Mouse (Mus musculus) cerebellum, adult 2 months (tissue): ENCODE results near the gene Zg16. TPM values are rescaled to one million over a fixed set of nuclear protein-coding genes. Genes with fewer than 3 reads are reported as not detected.

Source experiments
- DNase-seq, 2 experiments: peaks; one replicate each; pipeline ENCODE4 v3.0.0; 2021
- H3K27ac ChIP-seq: fragments of 200-500 bp; 2 replicates; pipeline ENCODE4 v1.5.1; 2012; ENCODE audit warnings: low read length, control low read depth, inconsistent platforms; ENCODE audit not compliant: insufficient read depth
- H3K27me3 ChIP-seq: fragments of 200-500 bp; 2 replicates; pipeline ENCODE4 v1.6.1; 2012; ENCODE audit warnings: inconsistent platforms, mild to moderate bottlenecking, low read length, moderate library complexity; ENCODE audit not compliant: control insufficient read depth, insufficient read depth
- H3K4me1 ChIP-seq: fragments of 200-500 bp; 2 replicates; pipeline ENCODE4 v1.6.1; 2011; ENCODE audit warnings: low read length; ENCODE audit not compliant: control insufficient read depth, insufficient read depth
- H3K4me3 ChIP-seq: fragments of 200-500 bp; replicated peaks from 2 replicates; pipeline ENCODE3; 2011; ENCODE audit warnings: mild to moderate bottlenecking, low read depth, low read length, control low read depth; ENCODE audit not compliant: insufficient read depth
- CTCF ChIP-seq: fragments of 200-500 bp; IDR thresholded peaks from 2 replicates; pipeline ENCODE4 v1.5.1; 2011; ENCODE audit warnings: low read depth, mild to moderate bottlenecking, control low read depth, low read length, moderate library complexity, borderline replicate concordance; ENCODE audit not compliant: insufficient read depth
- POLR2A ChIP-seq: fragments of 200-500 bp; IDR thresholded peaks from 2 replicates; pipeline ENCODE4 v1.6.1; 2011; ENCODE audit warnings: low read length, control low read depth, borderline replicate concordance; ENCODE audit not compliant: insufficient read depth
- WGBS: fragments of 180-500 bp; shearing (Covaris S2); methylation state at CpG from one replicate; pipeline ENCODE4 v1.1.7; 2018; 5-methylcytosine and 5-hydroxymethylcytosine counted together
- polyA plus RNA-seq: library from polyadenylated mRNA; depleted of rRNA; stranded (reverse); fragments of >200 nt; gene quantifications from 2 replicates; pipeline ENCODE4 v1.2.3, GENCODE M21; 2012

Zg16 gene
- polyA plus RNA-seq, 1 experiment = 0.34 TPM

DNA sequence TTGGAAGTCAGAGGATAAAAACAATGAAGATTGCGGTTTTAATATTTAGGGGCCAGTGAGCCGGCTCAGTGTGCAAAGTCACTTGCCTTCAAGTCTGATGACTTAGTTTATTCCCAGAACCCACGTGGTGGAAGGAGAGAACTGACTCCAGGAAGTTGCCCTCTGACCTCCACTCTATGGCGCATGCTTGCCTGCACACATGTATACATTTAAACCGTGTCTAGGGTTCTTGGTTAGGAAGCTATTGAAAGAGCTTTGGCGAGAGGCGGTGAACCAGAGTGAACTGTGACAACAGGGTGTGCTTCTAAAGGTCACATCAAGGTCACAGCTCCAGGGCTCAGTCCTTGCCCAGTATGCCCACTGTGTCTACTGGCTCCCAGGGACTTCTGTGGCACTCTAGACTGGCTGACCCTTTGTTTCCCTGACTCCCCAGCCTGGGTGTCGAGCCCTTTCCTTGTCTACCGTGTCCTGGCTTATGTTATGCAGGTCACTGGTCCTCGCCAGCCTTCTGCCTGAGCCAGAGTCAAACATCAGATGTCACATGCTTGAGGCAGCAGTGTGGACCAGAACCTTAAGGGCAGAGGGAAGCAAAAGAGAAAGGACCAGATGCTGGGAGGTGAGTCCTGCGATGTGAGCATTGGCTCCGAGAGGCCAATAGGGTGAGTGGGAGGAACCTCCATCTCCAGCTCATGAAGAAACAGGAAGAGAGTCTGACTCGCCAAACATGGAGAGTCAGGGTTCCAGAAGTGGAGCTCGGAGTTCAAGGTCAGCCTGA, 31.7 kb upstream of the Zg16 start:
- no peak for TF ChIP-seq CTCF
- no peak for TF ChIP-seq POLR2A

DNA sequence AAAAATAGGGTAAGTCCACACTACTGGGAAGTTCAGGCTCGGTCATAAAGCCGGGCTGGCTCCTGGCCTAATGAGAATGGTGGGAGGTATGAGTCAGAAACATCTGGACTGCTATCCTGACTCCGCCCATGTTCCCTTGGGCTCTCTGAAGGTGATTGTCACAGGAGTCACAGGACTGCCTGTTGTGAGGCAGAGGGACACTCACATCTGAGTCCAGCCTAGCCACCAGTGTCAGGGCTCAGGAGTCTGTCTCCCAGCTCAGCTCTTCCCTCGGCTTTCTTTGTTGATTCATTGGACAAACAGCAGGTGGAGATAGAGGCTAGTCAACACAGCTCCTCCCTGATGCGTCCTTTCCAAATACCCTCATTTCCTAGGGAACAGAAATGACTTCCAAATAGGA, 30.8 kb upstream of the Zg16 start:
- TF ChIP-seq POLR2A (no peak), CTCF (no peak)
- no peaks in the 10 kb centered on the region; the same call in 1 of the 2 replicates for H3K27me3 ChIP-seq
- 35% methylated on average over 5 of the region's 5 CpGs for WGBS

More for the DNA sequence above, 31.7 kb upstream of the Zg16 start:
- WGBS = 49% methylated on average over 14 of the region's 14 CpGs
- H3K27me3 ChIP-seq = no peaks in the 10 kb centered on the region; the same call in 1 of the 2 replicates
- no peaks in the 10 kb centered on the region for H3K4me1 ChIP-seq
- no peak overlapping the region for H3K27ac ChIP-seq
- DNase-seq = no peak
- H3K4me3 ChIP-seq = no peak overlapping the region

DNA sequence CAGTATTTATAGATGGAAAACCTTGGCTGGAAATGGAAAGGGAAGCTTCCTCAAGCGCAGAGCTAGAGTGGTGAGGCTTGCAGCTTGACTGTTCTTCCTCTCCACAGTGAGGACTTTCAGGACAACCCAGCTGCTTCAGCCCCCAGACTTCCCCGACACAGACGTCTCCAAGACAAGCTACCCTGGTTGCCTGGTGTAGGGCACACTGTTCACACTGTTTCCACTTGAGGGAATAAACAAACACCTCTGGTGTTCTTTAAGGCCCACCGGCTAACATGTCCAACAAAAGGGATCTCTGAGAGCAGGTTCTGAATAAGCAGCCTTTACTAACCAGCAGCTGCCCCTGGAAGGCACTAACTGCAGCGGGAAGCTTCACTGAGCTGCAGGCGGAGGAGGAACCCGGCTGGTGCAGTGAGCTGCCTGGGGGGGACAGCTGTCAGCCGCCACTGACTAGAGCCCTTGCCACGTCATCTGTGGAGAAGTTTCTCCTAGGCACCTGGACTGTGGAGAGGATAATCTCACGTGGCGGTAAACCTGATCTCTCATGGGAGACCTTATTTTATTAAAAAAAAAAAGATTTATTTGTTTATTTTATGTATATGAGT, 29.3 kb upstream of the Zg16 start:
- H3K4me1 ChIP-seq = no peaks in the 10 kb centered on the region
- DNase-seq = no peak
- no peaks in the 10 kb centered on the region; the same call in 1 of the 2 replicates for H3K27me3 ChIP-seq
- no peak overlapping the region for H3K4me3 ChIP-seq
- TF ChIP-seq CTCF = no peak
- TF ChIP-seq POLR2A = no peak
- H3K27ac ChIP-seq = no peak overlapping the region
- WGBS = 42% methylated on average over 11 of the region's 11 CpGs

More for the DNA sequence above, 30.8 kb upstream of the Zg16 start:
- Histone ChIP-seq H3K4me3 (no peak overlapping the region), H3K27ac (no peak overlapping the region), H3K4me1 (no peaks in the 10 kb centered on the region)
- no peak for DNase-seq

DNA sequence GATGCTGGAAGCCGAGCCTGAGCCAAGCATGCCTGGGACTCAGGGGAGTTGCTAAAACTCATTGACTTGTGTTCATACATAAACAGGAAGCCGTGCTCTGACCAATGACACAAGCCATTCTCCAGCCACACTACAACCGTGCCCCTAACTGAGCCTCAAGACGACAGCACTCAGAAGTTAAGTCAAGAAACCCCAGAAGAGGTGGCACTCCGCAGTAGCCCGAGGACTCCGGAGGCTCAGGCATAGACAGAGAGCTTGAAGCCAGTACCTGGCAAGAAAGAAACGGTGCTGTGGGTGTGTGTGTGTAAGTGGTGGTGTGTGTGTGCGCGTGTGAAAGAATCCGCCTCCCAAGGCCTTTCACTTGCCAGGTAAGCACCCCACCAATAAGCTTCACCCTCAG, 27.8 kb upstream of the Zg16 start:
- peaks cover 6% of the 10 kb centered on the region; the same call in 1 of the 2 replicates for H3K4me1 ChIP-seq
- 84% methylated on average over 11 of the region's 11 CpGs for WGBS
- TF ChIP-seq CTCF (no peak), POLR2A (no peak)
- H3K27me3 ChIP-seq = no peaks in the 10 kb centered on the region; the same call in 1 of the 2 replicates
- H3K27ac ChIP-seq = no peak overlapping the region
- no peak for DNase-seq
- no peak overlapping the region for H3K4me3 ChIP-seq

DNA sequence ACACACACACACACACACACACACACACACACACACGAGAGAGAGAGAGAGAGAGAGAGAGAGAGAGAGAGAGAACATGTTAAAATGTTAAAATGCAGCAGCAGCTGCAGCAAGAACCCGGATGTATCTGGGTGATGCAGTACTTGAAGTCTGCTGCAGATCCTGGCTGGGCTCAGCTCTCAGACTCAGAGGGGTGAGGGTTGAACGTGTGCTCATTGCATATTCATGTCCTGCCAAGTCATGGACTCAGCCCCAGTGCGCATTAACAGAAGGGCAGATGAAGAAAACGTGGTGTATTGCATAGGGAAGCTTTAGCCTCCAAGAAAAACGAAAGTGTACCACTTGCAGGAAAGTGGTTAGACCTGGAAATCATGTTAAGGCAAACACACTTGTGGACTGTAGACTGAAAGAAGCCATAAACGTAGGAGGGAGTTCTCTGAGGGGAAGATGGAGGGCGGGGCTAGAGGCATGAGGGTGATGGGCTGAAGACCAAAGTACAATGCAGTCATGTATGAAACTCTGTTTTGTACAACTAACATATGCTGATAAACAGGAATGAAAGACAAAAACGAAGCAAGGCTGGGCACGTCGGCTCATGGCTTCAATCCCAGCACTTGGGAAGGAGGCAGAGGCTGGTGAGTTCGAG, 26.6 kb upstream of the Zg16 start:
- whole genome bisulfite sequencing = 23% methylated on average over 11 of the region's 12 CpGs
- Histone ChIP-seq H3K27me3 (no peaks in the 10 kb centered on the region), H3K27ac (no peak overlapping the region), H3K4me1 (peaks cover 7% of the 10 kb centered on the region; the same call in 1 of the 2 replicates), H3K4me3 (no peak overlapping the region)
- no peak for DNase-seq
- TF ChIP-seq POLR2A (no peak), CTCF (no peak)

DNA sequence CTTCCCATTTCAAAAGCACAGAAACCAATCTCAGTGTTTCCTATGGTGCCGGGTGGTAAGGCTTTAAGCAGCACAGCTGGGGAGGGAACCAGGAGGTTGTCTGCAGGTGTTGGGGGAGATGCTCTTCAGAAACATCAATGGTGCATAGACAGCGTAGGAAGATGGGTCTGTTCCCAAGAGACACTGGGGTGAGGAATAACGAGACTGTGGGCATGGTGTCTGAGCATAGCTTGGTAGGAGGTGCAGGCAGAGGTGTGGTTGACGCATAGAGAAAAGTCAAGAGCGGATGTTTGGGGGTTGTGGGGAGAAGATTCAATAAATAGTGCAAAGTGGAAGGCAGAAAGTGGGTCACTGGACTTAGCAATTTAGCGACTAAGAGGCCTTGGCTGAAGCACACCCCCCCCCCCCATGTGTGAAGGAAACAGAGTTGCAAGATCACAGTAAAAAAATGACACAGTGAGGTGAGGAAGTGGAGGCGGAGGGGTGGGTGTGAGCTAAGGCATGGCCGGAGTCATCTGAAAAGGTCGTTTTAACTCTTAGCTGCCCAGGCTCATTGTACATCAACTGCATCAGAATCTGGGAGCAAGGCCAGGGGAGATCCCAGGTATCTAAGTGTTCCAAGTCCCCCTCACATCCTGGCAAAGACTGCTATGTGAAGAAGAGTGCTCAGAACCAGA, 25.9 kb upstream of the Zg16 start:
- TF ChIP-seq CTCF (no peak), POLR2A (no peak)
- no peak for DNase-seq
- no peaks in the 10 kb centered on the region for H3K27me3 ChIP-seq
- 44% methylated on average over 9 of the region's 9 CpGs for WGBS
- H3K27ac ChIP-seq = no peak overlapping the region
- no peak overlapping the region for H3K4me3 ChIP-seq
- H3K4me1 ChIP-seq = peaks cover 8% of the 10 kb centered on the region; the same call in 1 of the 2 replicates

GRCm38 (mm10) chr7:127112251-127112841, 25.2 kb upstream of the Zg16 start:
- DNase-seq = no peak

More at GRCm38 (mm10) chr7:127112251-127112841, 25.2 kb upstream of the Zg16 start:
- Histone ChIP-seq H3K27me3 (no peaks in the 10 kb centered on the region), H3K4me1 (peaks cover 8% of the 10 kb centered on the region; the same call in 1 of the 2 replicates), H3K4me3 (no peak overlapping the region), H3K27ac (no peak overlapping the region)
- 77% methylated on average over 12 of the region's 12 CpGs for WGBS
- TF ChIP-seq POLR2A (no peak), CTCF (no peak)
